Mouse (Mus musculus): ENCODE measurements around the gene Ilf3. TPM values are rescaled to one million over a fixed set of nuclear protein-coding genes. Genes with fewer than 3 reads are reported as not detected.

The Ilf3 gene
- total RNA-seq, 2 experiments from 2014 or later = 54.4 to 67.4 TPM

DNA sequence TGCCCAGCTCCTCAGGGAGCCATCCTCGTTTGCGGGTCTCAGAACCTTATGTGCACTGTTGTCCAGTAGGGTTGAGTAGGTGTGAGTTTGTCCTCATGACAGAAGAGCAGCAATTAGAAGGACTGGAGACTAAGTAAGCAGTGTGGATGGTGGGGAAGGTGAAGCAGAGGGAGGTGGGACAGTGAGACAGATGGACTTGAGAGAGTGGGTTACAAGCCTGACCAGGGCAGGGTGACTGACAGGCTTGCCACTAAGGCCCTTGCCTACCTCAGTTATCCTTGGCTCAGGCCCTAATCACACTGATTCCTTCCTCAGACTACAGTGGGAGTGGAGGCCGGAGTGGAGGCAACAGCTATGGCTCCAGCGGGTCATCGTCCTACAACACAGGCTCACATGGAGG, 36.1 kb downstream of the Ilf3 start:
- DNase-seq = no peak

- DNase-seq = no peak
These were observed 37.9 kb downstream of the Ilf3 start for GRCm38 (mm10) chr9:21405525-21405924.

DNA sequence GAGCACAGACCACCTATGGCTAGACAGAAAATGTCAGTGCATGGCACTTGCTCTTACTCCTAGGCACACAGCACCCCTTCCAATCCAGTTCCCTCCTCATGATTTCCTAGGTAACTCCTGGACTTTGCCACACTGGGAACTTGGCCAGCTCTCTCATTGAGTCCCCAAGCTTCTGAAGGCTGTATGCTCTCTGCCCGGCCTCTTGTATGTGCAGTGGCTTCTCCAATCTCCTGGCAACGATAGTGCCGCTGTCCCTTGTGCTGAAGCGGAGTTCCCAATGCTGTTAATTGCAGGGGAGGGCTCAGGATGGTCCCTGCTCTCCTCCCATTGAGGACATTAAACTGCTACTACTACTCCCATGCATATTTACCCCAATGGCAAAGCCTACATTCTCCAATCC, 40.3 kb downstream of the Ilf3 start:
- DNase-seq = peak; percentile 78

DNA sequence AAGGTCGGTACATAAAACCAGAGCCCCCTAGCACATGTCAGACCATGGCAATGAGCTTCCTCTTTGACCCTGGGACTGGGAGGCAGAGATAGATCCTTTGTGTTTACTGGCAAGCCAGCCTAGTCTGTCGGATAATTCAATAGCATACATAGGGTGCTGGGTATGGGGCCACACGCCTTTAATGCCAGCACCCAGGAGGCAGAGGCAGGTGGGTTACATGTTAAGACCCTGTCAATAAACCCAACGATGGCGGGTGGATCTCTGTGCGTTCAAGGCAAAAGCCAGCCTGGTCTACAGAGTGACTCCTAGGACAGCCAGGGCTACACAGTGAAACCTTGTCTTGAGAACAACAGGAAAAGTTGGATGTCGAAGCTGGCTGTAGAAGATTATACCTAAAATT, 41.0 kb downstream of the Ilf3 start:
- DNase-seq = no peak

GRCm38 (mm10) chr9:21409592-21410317, 42.1 kb downstream of the Ilf3 start:
- DNase-seq = peak; percentile 90

- peak; percentile 87 for DNase-seq
These were observed 44.2 kb downstream of the Ilf3 start, which contains the start of gene Qtrt1 for GRCm38 (mm10) chr9:21411669-21412550. Gene Qtrt1, plus strand, starts transcription at chr9:21411837.

DNA sequence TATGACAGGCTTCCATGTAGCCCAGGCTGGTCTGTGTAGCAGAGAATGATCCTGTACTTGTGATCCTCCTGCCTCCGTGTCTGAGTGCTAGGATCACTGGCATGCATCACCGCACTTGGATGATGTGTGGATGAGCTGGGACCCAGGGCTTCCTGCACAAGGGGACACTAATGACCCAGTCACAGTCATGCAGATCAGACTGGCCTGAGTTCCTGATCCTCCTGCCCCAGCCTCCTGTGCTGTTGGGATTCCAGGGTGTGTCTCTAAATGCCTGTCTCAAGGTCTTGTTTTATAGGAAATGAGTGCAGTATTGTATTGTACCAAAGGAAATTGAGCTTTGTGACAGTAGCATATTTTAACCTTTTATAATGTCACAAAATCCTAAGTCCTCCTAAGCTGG, 50.2 kb downstream of the Ilf3 start:
- DNase-seq = no peak

- no peak for DNase-seq
These were observed 52.0 kb downstream of the Ilf3 start for GRCm38 (mm10) chr9:21419646-21420045.

DNA sequence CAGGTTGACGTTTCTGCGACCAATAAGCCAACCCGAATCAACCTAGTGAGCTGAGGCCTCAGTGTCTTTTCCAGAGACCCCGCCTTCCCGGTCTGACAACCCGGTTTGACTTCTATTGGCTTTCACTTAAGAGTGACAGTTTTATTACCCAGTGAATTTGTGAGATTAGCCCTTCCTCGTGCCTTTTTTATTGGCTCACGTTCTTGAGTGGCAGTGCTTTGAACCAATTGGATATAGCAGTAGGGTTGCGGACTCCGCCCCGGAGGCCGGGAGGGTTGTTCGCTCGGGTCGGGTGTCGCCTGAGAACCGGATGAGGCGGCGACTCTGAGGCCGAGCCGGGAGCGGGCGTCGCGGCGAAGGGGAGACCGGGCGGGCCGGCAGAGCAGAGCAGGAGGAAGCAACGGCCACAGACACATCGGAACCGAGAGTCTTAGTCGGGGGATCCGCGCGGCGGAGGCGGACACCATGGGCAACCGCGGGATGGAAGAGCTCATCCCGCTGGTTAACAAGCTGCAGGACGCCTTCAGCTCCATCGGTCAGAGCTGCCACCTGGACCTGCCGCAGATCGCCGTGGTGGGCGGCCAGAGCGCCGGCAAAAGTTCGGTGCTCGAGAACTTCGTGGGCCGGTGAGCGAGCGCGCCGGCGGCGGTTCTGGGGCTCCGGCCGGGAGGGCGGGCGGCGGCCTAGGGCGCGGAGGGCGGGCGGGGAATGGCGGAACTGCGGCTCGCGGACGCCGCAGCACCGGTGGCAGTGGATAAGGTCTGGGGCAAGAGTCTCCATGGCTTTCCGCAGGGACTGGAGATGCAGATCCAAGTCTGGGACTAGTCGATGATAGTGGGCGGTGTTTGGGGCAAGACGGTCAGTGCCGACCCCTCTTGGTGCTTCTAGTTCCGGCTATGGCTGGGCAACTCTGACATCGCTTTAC, 57.2 kb downstream of the Ilf3 start, which contains the start of gene Dnm2:
TSS of gene Dnm2 (plus strand) at position 278 of the 925 bp plus-strand sequence.
- peak; percentile 97 for DNase-seq

GRCm38 (mm10) chr9:21425556-21425945, 57.9 kb downstream of the Ilf3 start:
- no peak for DNase-seq

GRCm38 (mm10) chr9:21426013-21426412, 58.3 kb downstream of the Ilf3 start:
- DNase-seq = no peak

DNA sequence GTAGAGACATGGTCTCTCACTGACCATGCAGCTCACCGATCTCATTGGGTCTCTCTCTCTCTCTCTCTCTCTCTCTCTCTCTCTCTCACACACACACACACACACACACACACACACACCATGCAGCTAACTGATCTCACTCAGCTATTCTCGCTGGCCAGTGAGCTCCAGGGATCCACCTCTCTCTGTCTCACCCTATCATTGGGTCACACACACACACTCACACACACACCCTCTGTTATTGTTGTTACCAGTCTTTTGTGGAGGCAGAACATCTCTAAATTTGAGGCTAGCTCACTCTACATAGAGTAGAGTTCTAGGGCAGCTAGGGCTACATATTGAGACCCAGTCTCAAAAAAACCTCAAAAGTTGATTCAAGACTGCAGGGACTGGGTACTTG, 58.9 kb downstream of the Ilf3 start:
- no peak for DNase-seq

DNA sequence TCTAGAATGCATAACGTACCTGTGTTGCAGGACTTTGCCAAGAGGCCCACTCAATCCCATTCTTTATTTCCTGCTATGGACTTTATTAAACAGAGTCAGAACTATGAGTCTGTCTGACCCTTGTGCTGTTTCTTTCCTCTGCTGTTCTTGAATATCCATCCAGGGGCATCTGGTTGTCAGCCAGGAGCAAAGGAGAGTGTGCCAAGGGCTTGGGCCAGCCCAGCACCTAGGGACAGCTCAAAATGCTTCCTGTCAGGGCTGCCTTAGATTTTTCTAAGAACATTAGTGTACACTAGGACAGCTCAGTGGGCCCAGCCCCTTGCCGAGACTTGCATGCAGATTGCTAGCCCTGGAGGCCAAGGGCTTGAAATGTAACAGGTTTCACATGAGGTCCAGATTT, 60.1 kb downstream of the Ilf3 start:
- DNase-seq = peak; percentile 78

DNA sequence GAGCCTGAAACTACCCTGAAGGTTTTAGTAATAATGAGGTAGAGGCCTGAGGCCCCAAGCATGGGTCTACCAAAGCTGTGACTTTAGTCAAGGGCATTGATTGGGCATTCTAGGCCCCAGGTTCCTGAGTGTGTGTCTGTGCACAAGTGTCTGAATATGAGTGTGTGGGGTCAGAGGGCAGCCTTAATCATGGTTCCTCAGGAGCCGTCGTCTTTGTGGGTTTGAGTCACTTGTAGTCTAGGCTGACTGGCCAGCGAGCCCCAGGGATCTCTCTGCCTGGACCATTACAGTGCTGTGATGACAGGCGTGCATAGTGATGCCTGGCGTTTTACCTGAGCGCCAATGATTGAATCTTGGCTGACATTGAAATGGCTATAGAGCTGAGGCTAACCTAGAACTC, 60.5 kb downstream of the Ilf3 start:
- no peak for DNase-seq

GRCm38 (mm10) chr9:21430724-21431123, 63.1 kb downstream of the Ilf3 start:
- no peak for DNase-seq

DNA sequence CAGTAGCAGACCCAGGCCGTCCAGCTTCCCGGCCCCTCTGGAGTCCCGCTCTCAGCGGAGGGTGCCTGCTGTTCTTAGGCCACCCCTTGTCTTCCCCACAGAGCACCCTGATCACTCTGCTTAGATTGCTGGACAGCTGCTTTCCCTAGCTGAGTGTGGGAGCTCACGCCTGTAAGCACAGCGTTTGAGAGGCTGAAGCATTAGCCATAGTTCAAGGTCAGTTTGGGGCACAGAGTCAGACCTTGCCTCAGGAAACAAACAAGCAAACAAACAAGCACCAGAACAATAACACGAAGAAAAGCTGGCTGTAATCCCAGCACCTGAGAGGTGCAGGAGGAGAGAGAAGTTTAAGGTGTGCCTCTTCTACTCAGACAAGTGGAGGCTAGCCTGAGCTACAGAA, 64.4 kb downstream of the Ilf3 start:
- no peak for DNase-seq

DNA sequence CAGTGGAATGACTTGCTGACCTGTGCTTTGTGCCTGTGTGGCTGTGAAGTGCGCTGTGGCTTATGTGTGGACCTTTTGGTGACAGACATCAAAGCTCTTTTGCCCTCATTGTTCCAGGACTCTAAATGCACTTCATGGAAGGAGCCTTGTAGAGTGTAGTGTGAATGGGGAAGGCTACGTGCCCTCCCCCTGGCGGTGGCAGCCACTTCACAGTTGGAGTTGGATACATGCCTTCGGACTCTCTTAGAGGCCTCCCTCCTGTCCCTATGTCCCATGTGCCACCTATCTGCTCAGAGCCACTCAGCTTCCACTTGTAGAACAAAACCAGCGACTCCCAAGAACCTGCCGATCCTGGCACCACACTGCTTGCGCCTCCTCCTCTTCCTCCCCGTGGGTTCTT, 66.1 kb downstream of the Ilf3 start:
- no peak for DNase-seq

- no peak for DNase-seq
These were observed 66.7 kb downstream of the Ilf3 start for GRCm38 (mm10) chr9:21434410-21434809.

DNA sequence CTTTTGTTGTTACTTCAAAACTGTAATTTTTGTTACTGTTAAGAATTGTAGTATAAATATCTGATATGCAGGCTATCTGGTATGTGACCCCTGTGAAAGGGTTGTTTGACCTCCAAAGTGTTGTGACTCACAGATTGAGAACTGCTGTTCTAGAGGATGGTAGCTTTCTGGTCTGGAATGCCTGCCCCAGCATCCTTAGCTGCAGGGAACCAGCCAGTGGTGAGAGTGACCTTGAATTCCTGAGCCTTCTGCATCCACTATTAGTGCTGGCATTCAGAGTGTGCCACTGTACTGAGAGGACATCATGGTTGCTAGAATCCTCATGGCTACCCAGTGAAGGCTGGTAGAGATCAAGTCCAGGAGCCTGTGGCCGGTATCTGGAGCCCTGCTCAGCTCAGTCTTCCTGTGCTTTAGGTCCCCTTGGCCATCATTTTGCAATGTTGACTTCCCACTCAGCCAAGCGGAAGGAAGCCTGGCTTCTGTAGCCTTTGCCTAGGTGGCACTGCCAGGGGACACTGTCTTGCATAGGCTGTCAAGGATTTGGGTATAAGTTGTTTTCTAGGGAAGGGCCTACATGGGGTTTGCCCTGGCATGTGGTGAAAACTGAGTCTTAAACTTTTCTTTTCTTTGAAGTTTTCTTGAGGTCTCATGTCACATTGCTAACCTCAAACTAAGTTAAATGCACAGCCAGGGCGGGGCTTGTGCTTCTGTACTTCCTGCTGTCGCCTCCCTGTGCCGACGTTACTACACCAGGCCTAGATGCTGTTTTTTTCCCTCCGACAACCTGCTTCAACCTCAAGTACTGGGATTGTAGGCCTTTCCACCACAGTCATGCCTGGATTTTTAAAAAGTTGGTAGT, 68.3 kb downstream of the Ilf3 start:
- DNase-seq = no peak

GRCm38 (mm10) chr9:21437577-21437976, 69.9 kb downstream of the Ilf3 start:
- DNase-seq = no peak

- DNase-seq = no peak
These were observed 70.5 kb downstream of the Ilf3 start for GRCm38 (mm10) chr9:21438219-21438618.

All from adrenal gland, postnatal 10 days (tissue).